Comparison of ENCODE assay signal across 8 mouse cellular contexts in the genomic region with DNA sequence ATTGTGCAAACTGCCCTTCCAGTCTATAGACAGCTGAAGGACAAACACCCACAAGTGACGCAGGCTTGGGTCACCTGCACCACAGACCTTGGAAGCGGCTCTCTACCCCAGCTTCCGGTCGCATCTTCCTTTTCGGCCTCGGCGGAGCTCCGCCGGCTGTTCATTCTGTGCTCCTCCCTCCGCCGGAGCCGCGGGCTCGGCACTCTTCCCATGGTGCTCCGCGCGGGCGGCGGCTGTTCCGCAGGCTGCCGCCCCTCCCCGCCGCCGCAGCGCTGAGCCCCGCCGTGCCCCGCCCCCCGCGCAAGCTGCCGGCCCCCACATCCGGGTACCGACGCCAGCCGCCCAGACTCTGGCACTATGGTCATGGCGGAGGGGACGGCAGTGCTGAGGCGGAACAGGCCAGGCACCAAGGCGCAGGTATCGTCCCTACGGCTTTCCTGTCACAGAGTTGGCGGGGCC. TPM values are rescaled to one million over a fixed set of nuclear protein-coding genes. Genes with fewer than 3 reads are reported as not detected.
DNase-seq lines count a peak whose midpoint lies in the region; ATAC-seq and TF ChIP-seq lines count a peak whose summit lies in the region.

A gene (plus strand): TSS at position 289 of the 459 bp plus-strand sequence.

- peak; percentile 84 for TF ChIP-seq POLR2A in ES-Bruce4 (IDR thresholded peaks at IDR 0.05; ENCODE audit: insufficient read depth, low read length)

- intact Hi-C loops in heart, postnatal 14 days (cut with DNase I), result loop anchor here (2.0 kb wide), 2 partner anchors 44 to 106 kb away; a partner anchor contains a TSS

- H3K4me3 ChIP-seq in ES-Bruce4 (ENCODE audit: low read depth, low read length), result peak within 1 kb of the TSS; percentile 78
- H3K4me3 ChIP-seq in forebrain, embryonic 14.5 days (ENCODE audit: low read depth, low read length), result peak within 1 kb of the TSS; percentile 93
- H3K4me3 ChIP-seq in neural tube, embryonic 15.5 days (replicated peaks), result peak within 1 kb of the TSS; percentile 100

- TF ChIP-seq EP300 in ES-Bruce4 (IDR thresholded peaks at IDR 0.05; ENCODE audit: insufficient read depth, low read depth, low read length), result peak; percentile 61

- whole genome bisulfite sequencing in forebrain, embryonic 14.5 days, result 2% methylated on average over 41 of the region's 42 CpGs
- under 1% methylated on average over 42 of the region's 42 CpGs for WGBS in neural tube, embryonic 15.5 days

- H3K9me3 ChIP-seq in ES-Bruce4 (replicated peaks; ENCODE audit: control insufficient read depth, insufficient read depth, low read length, poor library complexity, severe bottlenecking), result no peaks in the 10 kb centered on the region
- no peaks in the 10 kb centered on the region for H3K9me3 ChIP-seq in forebrain, embryonic 14.5 days (replicated peaks; ENCODE audit: control insufficient read depth, low read length)
- H3K9me3 ChIP-seq in neural tube, embryonic 15.5 days (replicated peaks), result no peaks in the 10 kb centered on the region

- peak within 1 kb of the TSS; percentile 92 for H3K9ac ChIP-seq in ES-Bruce4 (ENCODE audit: low read depth, poor library complexity, severe bottlenecking)
- H3K9ac ChIP-seq in forebrain, embryonic 14.5 days (ENCODE audit: low read length), result peak within 1 kb of the TSS; percentile 99
- peak within 1 kb of the TSS; percentile 99 for H3K9ac ChIP-seq in neural tube, embryonic 15.5 days (replicated peaks)

- peak within 1 kb of the TSS; percentile 76 for H3K4me2 ChIP-seq in forebrain, embryonic 14.5 days (ENCODE audit: low read length)
- H3K4me2 ChIP-seq in neural tube, embryonic 15.5 days, result peak within 1 kb of the TSS; percentile 68

- no peaks in the 10 kb centered on the region for H3K27me3 ChIP-seq in ES-Bruce4 (ENCODE audit: control insufficient read depth, insufficient read depth, low read length, poor library complexity, severe bottlenecking)
- no peaks in the 10 kb centered on the region for H3K27me3 ChIP-seq in forebrain, embryonic 14.5 days (replicated peaks; ENCODE audit: control insufficient read depth, insufficient read depth, low read length)
- H3K27me3 ChIP-seq in neural tube, embryonic 15.5 days (replicated peaks), result no peaks in the 10 kb centered on the region

- H3K36me3 ChIP-seq in ES-Bruce4 (ENCODE audit: control insufficient read depth, insufficient read depth, low read length, poor library complexity, severe bottlenecking), result peaks cover 3% of the 10 kb centered on the region
- H3K36me3 ChIP-seq in forebrain, embryonic 14.5 days (ENCODE audit: control insufficient read depth, insufficient read depth, low read length), result no peaks in the 10 kb centered on the region
- H3K36me3 ChIP-seq in neural tube, embryonic 15.5 days, result no peaks in the 10 kb centered on the region

- TF ChIP-seq CTCF in ES-Bruce4 (IDR thresholded peaks at IDR 0.05; ENCODE audit: low read depth, low read length), result no peak

- peaks cover 1% of the 10 kb centered on the region for H3K4me1 ChIP-seq in ES-Bruce4 (ENCODE audit: control insufficient read depth, insufficient read depth, low read length)
- peaks cover 13% of the 10 kb centered on the region for H3K4me1 ChIP-seq in forebrain, embryonic 14.5 days (ENCODE audit: control insufficient read depth, insufficient read depth, low read length)
- peaks cover 25% of the 10 kb centered on the region for H3K4me1 ChIP-seq in neural tube, embryonic 15.5 days

- H3K27ac ChIP-seq in ES-Bruce4 (ENCODE audit: insufficient read depth, low read length), result peak within 1 kb of the TSS; percentile 89
- H3K27ac ChIP-seq in forebrain, embryonic 14.5 days (ENCODE audit: low read depth, low read length), result peak within 1 kb of the TSS; percentile 97
- H3K27ac ChIP-seq in neural tube, embryonic 15.5 days (replicated peaks), result peak within 1 kb of the TSS; percentile 99

- DNase-seq in forebrain, embryonic 14.5 days (ENCODE audit: low spot score), result peak; percentile 94
- DNase-seq in heart, postnatal 14 days, result peak; percentile 97
- DNase-seq in layer of hippocampus, adult 11-12 months (ENCODE audit: low spot score), result peak; percentile 88
- DNase-seq in lung, adult 18-20 months, result peak; percentile 90 to 91
- peak; percentile 92 for DNase-seq in testis, postnatal 14 days (ENCODE audit: low spot score)

- ATAC-seq in cerebellum, adult (ENCODE audit: insufficient number of reproducible peaks, low FRiP score, low TSS enrichment), result peak; percentile 97
- peak; percentile 98 for ATAC-seq in forebrain, embryonic 14.5 days
- peak; percentile 98 for ATAC-seq in neural tube, embryonic 15.5 days (ENCODE audit: low FRiP score)

RNA-seq across cellular contexts. Expression of the gene that starts here (rescaled TPM):
- polyA plus RNA-seq in ES-Bruce4 (2011; ENCODE audit: insufficient read depth, insufficient read length, low read depth, missing spikeins), result 77.2 and 83.5 TPM in 2 replicates
- 173 and 187 TPM in 2 replicates for polyA plus RNA-seq in forebrain, embryonic 14.5 days (2014; fragmentation: Nextera tagmentation; extraction: Ambion mirVana)
- total RNA-seq in heart, postnatal 14 days (2021), result 10 to 100 TPM; 36.6 to 38.2 TPM
- 168 and 169 TPM in 2 replicates for polyA plus RNA-seq in neural tube, embryonic 15.5 days (2015; fragmentation: Nextera tagmentation; extraction: Ambion mirVana)

Comparison
In these comparisons a context has a peak if more than half of its experiments do, and no peak if none do; other contexts are left out.
1. Peak in every context shown above with its lines: DNase-seq, ATAC-seq, H3K4me3 ChIP-seq and H3K27ac ChIP-seq.